ENCODE assay signal across 24 mouse cellular contexts in the genomic region with DNA sequence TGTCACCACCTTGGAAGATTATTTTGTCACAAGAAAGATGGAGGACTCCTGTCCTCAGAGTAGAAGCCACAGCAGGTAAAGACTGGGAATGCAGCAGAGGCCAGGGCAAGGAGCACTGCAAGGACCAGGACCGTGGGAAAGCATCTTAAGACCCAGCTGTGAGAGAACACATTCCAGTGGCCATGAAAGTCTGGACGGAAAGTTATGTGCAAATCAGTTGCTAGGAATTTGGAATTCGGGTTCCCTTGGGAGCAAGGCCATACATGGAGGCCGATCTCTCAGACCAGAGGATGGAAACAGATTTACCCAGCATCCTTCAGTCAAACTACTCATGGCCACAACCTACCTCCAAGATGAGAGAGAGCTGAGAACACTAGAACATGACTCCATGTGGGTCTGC. TPM values are rescaled to one million over a fixed set of nuclear protein-coding genes. Genes with fewer than 3 reads are reported as not detected.
DNase-seq lines count a peak whose midpoint lies in the region; ATAC-seq and TF ChIP-seq lines count a peak whose summit lies in the region.
"Had no signal": no experiment of that assay in that cellular context is flagged by ENCODE, and none has a peak within 500 bp of the region (broad histone marks: within the 10 kb centered on the region; RNA-seq: fewer than 3 reads in every experiment).

No protein-coding gene starts in this region.

- 0 out of 2 replicates have a peak, but pooled peaks cover 11% of the 10 kb centered on the region for H3K27me3 ChIP-seq in heart, embryonic 12.5 days (replicated peaks)
- H3K27me3 ChIP-seq in kidney, postnatal 0 days (ENCODE audit: insufficient read depth, low read length) = no peaks in the 10 kb centered on the region
- H3K27me3 ChIP-seq in kidney, embryonic 15.5 days = peaks cover 4% of the 10 kb centered on the region; the same call in 1 of the 2 replicates
- H3K27me3 ChIP-seq: hindbrain, embryonic 13.5 days; lung, embryonic 15.5 days; neural tube, embryonic 13.5 days had no signal

- no peak for TF ChIP-seq CTCF in kidney, postnatal 0 days (IDR thresholded peaks at IDR 0.05; ENCODE audit: low read depth)
- no peak for TF ChIP-seq CTCF in embryonic fibroblast, embryonic 13.5 days (IDR thresholded peaks at IDR 0.05; ENCODE audit: borderline replicate concordance, insufficient read depth, low read length)

- no peak overlapping the region for H3K4me3 ChIP-seq in heart, embryonic 12.5 days
- no peak overlapping the region for H3K4me3 ChIP-seq in kidney, postnatal 0 days (replicated peaks; ENCODE audit: low read depth, low read length)
- no peak overlapping the region for H3K4me3 ChIP-seq in kidney, embryonic 15.5 days (replicated peaks)
- H3K4me3 ChIP-seq in embryonic fibroblast, embryonic 13.5 days (ENCODE audit: insufficient read depth, low read length) = no peak overlapping the region
- H3K4me3 ChIP-seq: heart, embryonic 15.5 days; hindbrain, embryonic 13.5 days; left cerebral cortex, adult 2 months; liver, embryonic 15.5 days; lung, embryonic 15.5 days; midbrain, embryonic 10.5 days; myocyte; neural tube, embryonic 13.5 days had no signal

- H3K4me2 ChIP-seq in heart, embryonic 12.5 days = no peak overlapping the region
- no peak overlapping the region for H3K4me2 ChIP-seq in kidney, postnatal 0 days (ENCODE audit: low read length)
- no peak overlapping the region for H3K4me2 ChIP-seq in kidney, embryonic 15.5 days
- H3K4me2 ChIP-seq: heart, embryonic 15.5 days; hindbrain, embryonic 13.5 days; liver, embryonic 15.5 days; lung, embryonic 15.5 days; neural tube, embryonic 13.5 days had no signal

- no peak overlapping the region for H3K27ac ChIP-seq in heart, embryonic 12.5 days (ENCODE audit: poor library complexity, severe bottlenecking)
- no peak overlapping the region for H3K27ac ChIP-seq in kidney, postnatal 0 days
- H3K27ac ChIP-seq in kidney, embryonic 15.5 days = no peak overlapping the region
- H3K27ac ChIP-seq in embryonic fibroblast, embryonic 13.5 days (ENCODE audit: insufficient read depth, low read length) = peak overlapping the region; percentile 6; the same call in 1 of the 2 replicates
- H3K27ac ChIP-seq: heart, embryonic 15.5 days; hindbrain, embryonic 13.5 days; left cerebral cortex, adult 2 months; liver, embryonic 15.5 days; lung, embryonic 15.5 days; macrophage; midbrain, embryonic 10.5 days; neural tube, embryonic 13.5 days had no signal

- peaks cover 17% of the 10 kb centered on the region; the same call in 1 of the 2 replicates for H3K4me1 ChIP-seq in heart, embryonic 12.5 days (replicated peaks)
- no peaks in the 10 kb centered on the region for H3K4me1 ChIP-seq in kidney, postnatal 0 days (replicated peaks; ENCODE audit: insufficient read depth, low read length)
- H3K4me1 ChIP-seq in kidney, embryonic 15.5 days = 0 out of 2 replicates have a peak, but pooled peaks cover 5% of the 10 kb centered on the region
- peaks cover 3% of the 10 kb centered on the region; the same call in 1 of the 2 replicates for H3K4me1 ChIP-seq in embryonic fibroblast, embryonic 13.5 days (ENCODE audit: control insufficient read depth, insufficient read depth, low read length)

- H3K9me3 ChIP-seq in heart, embryonic 12.5 days (replicated peaks) = no peaks in the 10 kb centered on the region
- H3K9me3 ChIP-seq in kidney, postnatal 0 days (replicated peaks; ENCODE audit: low read length) = no peaks in the 10 kb centered on the region
- no peaks in the 10 kb centered on the region for H3K9me3 ChIP-seq in kidney, embryonic 15.5 days (replicated peaks)
- H3K9me3 ChIP-seq: heart, embryonic 15.5 days; hindbrain, embryonic 13.5 days; liver, embryonic 15.5 days; lung, embryonic 15.5 days; midbrain, embryonic 10.5 days; neural tube, embryonic 13.5 days had no signal

- peak; percentile 87 for DNase-seq in heart, adult 11 months
- DNase-seq in kidney, postnatal 0 days (ENCODE audit: low spot score) = peak; percentile 75
- DNase-seq in ovary, postnatal 14 days (ENCODE audit: low spot score) = no peak
- no peak for DNase-seq in frontal cortex, adult 2 months (ENCODE audit: extremely low spot score in 1 of 2, low spot score in 1 of 2)
- DNase-seq: adrenal gland, postnatal 36 days; cerebellum, postnatal 10 days; forebrain, postnatal 0 days; kidney, adult 11 months; layer of hippocampus, adult 9-11 months; liver; thymus, postnatal 14 days had no signal

- H3K9ac ChIP-seq in heart, embryonic 12.5 days = no peak overlapping the region
- H3K9ac ChIP-seq in kidney, postnatal 0 days (ENCODE audit: low read depth, low read length) = no peak overlapping the region
- no peak overlapping the region for H3K9ac ChIP-seq in kidney, embryonic 15.5 days
- H3K9ac ChIP-seq: forebrain, postnatal 0 days; heart, embryonic 15.5 days; hindbrain, embryonic 13.5 days; liver, embryonic 15.5 days; lung, embryonic 15.5 days; neural tube, embryonic 13.5 days had no signal

- WGBS in heart, embryonic 12.5 days = 37% methylated on average over 4 of the region's 4 CpGs
- WGBS in kidney, postnatal 0 days = 56% methylated on average over 4 of the region's 4 CpGs
- WGBS in kidney, embryonic 15.5 days = 73% methylated on average over 4 of the region's 4 CpGs

- no peaks in the 10 kb centered on the region for H3K36me3 ChIP-seq in heart, embryonic 12.5 days
- H3K36me3 ChIP-seq in kidney, postnatal 0 days (ENCODE audit: insufficient read depth, low read length) = no peaks in the 10 kb centered on the region
- H3K36me3 ChIP-seq in kidney, embryonic 15.5 days = no peaks in the 10 kb centered on the region
- H3K36me3 ChIP-seq: heart, embryonic 15.5 days; hindbrain, embryonic 13.5 days; liver, embryonic 15.5 days; lung, embryonic 15.5 days; midbrain, embryonic 10.5 days; neural tube, embryonic 13.5 days had no signal

- TF ChIP-seq POLR2A in embryonic fibroblast, embryonic 13.5 days (IDR thresholded peaks at IDR 0.05; ENCODE audit: low read depth, low read length) = no peak

- no peak for ATAC-seq in heart, embryonic 12.5 days (ENCODE audit: insufficient number of reproducible peaks, low FRiP score)
- ATAC-seq in kidney, postnatal 0 days (replicated peaks; ENCODE audit: low FRiP score, low read depth) = no peak
- no peak for ATAC-seq in kidney, embryonic 15.5 days (replicated peaks; ENCODE audit: low FRiP score)
- ATAC-seq: forebrain, postnatal 0 days; midbrain, embryonic 16.5 days had no signal

RNA-seq across cellular contexts. Expression of a gene that starts 29.8 kb away (rescaled TPM):
- 5.6 and 5.8 TPM in 2 replicates for polyA plus RNA-seq in heart, embryonic 12.5 days (2016; fragmentation: Nextera tagmentation; extraction: Ambion mirVana)
- 17.4 and 17.6 TPM in 2 replicates for polyA plus RNA-seq in kidney, postnatal 0 days (2015; fragmentation: Nextera tagmentation; extraction: Ambion mirVana)
- polyA plus RNA-seq in kidney, embryonic 15.5 days (2015; fragmentation: Nextera tagmentation; extraction: Ambion mirVana) = 12.0 and 12.2 TPM in 2 replicates
- 80.4 and 80.5 TPM in 2 replicates for polyA plus RNA-seq in embryonic fibroblast, embryonic 13.5 days (2011; ENCODE audit: insufficient read length, low read depth, missing spikeins)
- polyA plus RNA-seq in frontal cortex, adult 2 months (2012; rRNA removed) = 38.6 and 39.2 TPM in 2 replicates

Comparison
In these comparisons a context has a peak if more than half of its experiments do, and no peak if none do; other contexts are left out.
1. DNase-seq: peak in heart, adult 11 months (single experiment) and kidney, postnatal 0 days (single experiment); none in ovary, postnatal 14 days (single experiment) and frontal cortex, adult 2 months (0 of 2).